Mouse (Mus musculus) embryonic facial prominence, embryonic 13.5 days (tissue): ENCODE measurements around the gene Thy1. TPM values are rescaled to one million over a fixed set of nuclear protein-coding genes. Genes with fewer than 3 reads are reported as not detected.

ENCODE experiments used
- ATAC-seq: fragments of 200-750 bp; cut with Nextera tagmentation; 2 replicates; pipeline ENCODE4 v1.8.0; 2017; ENCODE audit warnings: low read depth; ENCODE audit not compliant: insufficient number of reproducible peaks, insufficient read depth, low FRiP score, low TSS enrichment
- H3K27ac ChIP-seq: fragments of 300-500 bp; sonication (generic); 2 replicates; pipeline ENCODE4 v1.5.1; 2015; ENCODE audit warnings: moderate library complexity, mild to moderate bottlenecking, inconsistent platforms
- H3K27me3 ChIP-seq: fragments of 300-500 bp; sonication (generic); 2 replicates; pipeline ENCODE4 v1.6.1; 2015; ENCODE audit warnings: mild to moderate bottlenecking, inconsistent platforms
- H3K36me3 ChIP-seq: fragments of 300-500 bp; sonication (generic); 2 replicates; pipeline ENCODE4 v1.6.1; 2015; ENCODE audit warnings: mild to moderate bottlenecking, inconsistent platforms
- H3K4me1 ChIP-seq: fragments of 300-500 bp; sonication (generic); 2 replicates; pipeline ENCODE4 v1.6.1; 2015; ENCODE audit warnings: inconsistent platforms
- H3K4me2 ChIP-seq: fragments of 300-500 bp; sonication (generic); 2 replicates; pipeline ENCODE4 v1.6.1; 2015; ENCODE audit warnings: moderate library complexity, mild to moderate bottlenecking, inconsistent platforms
- H3K4me3 ChIP-seq: fragments of 300-500 bp; sonication (generic); 2 replicates; pipeline ENCODE4 v1.5.1; 2015; ENCODE audit warnings: mild to moderate bottlenecking, inconsistent platforms
- H3K9ac ChIP-seq: fragments of 300-500 bp; sonication (generic); 2 replicates; pipeline ENCODE4 v1.6.1; 2015; ENCODE audit warnings: mild to moderate bottlenecking, inconsistent platforms
- H3K9me3 ChIP-seq: fragments of 300-500 bp; sonication (generic); 2 replicates; pipeline ENCODE4 v1.6.1; 2016; ENCODE audit warnings: inconsistent platforms
- WGBS: fragments of 180-500 bp; shearing (Covaris S2); methylation state at CpG from one replicate; pipeline ENCODE4 v1.1.7; 2015; ENCODE audit warnings: mixed read lengths; 5-methylcytosine and 5-hydroxymethylcytosine counted together
- polyA plus RNA-seq: library from polyadenylated mRNA; unstranded; fragments of >200 nt; fragmentation: Nextera tagmentation; extraction: Ambion mirVana; gene quantifications from 2 replicates; pipeline ENCODE4 v1.2.1, GENCODE M21; 2015

Gene Thy1
- polyA plus RNA-seq, 1 experiment from 2014 or later = 4.3 TPM

GRCm38 (mm10) chr9:44048541-44049380, 5.6 kb downstream of the Thy1 start:
- no peak overlapping the region for H3K4me3 ChIP-seq
- H3K36me3 ChIP-seq = no peaks in the 10 kb centered on the region
- H3K27me3 ChIP-seq = peaks cover 32% of the 10 kb centered on the region
- peaks cover 24% of the 10 kb centered on the region for H3K4me1 ChIP-seq
- no peak overlapping the region for H3K4me2 ChIP-seq
- no peak overlapping the region for H3K9ac ChIP-seq
- H3K9me3 ChIP-seq = no peaks in the 10 kb centered on the region
- WGBS = 56% methylated on average over 15 of the region's 15 CpGs
- no peak for ATAC-seq
- no peak overlapping the region; the same call in 1 of the 2 replicates for H3K27ac ChIP-seq

- 85% methylated on average over 8 of the region's 8 CpGs for WGBS
- Histone ChIP-seq H3K9ac (no peak overlapping the region), H3K4me2 (no peak overlapping the region), H3K4me1 (peaks cover 16% of the 10 kb centered on the region), H3K9me3 (no peaks in the 10 kb centered on the region), H3K27me3 (peaks cover 24% of the 10 kb centered on the region), H3K36me3 (no peaks in the 10 kb centered on the region), H3K27ac (no peak overlapping the region), H3K4me3 (no peak overlapping the region)
- no peak for ATAC-seq
Observed at GRCm38 (mm10) chr9:44049381-44050165, 6.4 kb downstream of the Thy1 start.

- no peaks in the 10 kb centered on the region; the same call in 1 of the 2 replicates for H3K9me3 ChIP-seq
- ATAC-seq = no peak
- H3K9ac ChIP-seq = no peak overlapping the region
- no peak overlapping the region for H3K27ac ChIP-seq
- peaks cover 2% of the 10 kb centered on the region; the same call in 1 of the 2 replicates for H3K27me3 ChIP-seq
- H3K4me1 ChIP-seq = peaks cover 10% of the 10 kb centered on the region; the same call in 1 of the 2 replicates
- 51% methylated on average over 3 of the region's 3 CpGs for WGBS
- H3K4me2 ChIP-seq = no peak overlapping the region
- H3K36me3 ChIP-seq = no peaks in the 10 kb centered on the region
- H3K4me3 ChIP-seq = no peak overlapping the region
Observed at GRCm38 (mm10) chr9:44052855-44053254, 9.7 kb downstream of the Thy1 start.

GRCm38 (mm10) chr9:44053936-44054335, 10.8 kb downstream of the Thy1 start:
- Histone ChIP-seq H3K9ac (no peak overlapping the region), H3K4me1 (peaks cover 4% of the 10 kb centered on the region; the same call in 1 of the 2 replicates), H3K27ac (no peak overlapping the region), H3K4me3 (no peak overlapping the region), H3K27me3 (no peaks in the 10 kb centered on the region), H3K4me2 (no peak overlapping the region), H3K36me3 (no peaks in the 10 kb centered on the region), H3K9me3 (no peaks in the 10 kb centered on the region; the same call in 1 of the 2 replicates)
- no peak for ATAC-seq
- WGBS = 74% methylated on average over 1 of the region's 1 CpGs

- no peak overlapping the region for H3K27ac ChIP-seq
- H3K9me3 ChIP-seq = no peaks in the 10 kb centered on the region; the same call in 1 of the 2 replicates
- ATAC-seq = no peak
- no peak overlapping the region for H3K4me2 ChIP-seq
- H3K9ac ChIP-seq = no peak overlapping the region
- no peaks in the 10 kb centered on the region for H3K36me3 ChIP-seq
- no peaks in the 10 kb centered on the region for H3K27me3 ChIP-seq
- 82% methylated on average over 6 of the region's 6 CpGs for WGBS
- H3K4me3 ChIP-seq = no peak overlapping the region
- H3K4me1 ChIP-seq = no peaks in the 10 kb centered on the region
Observed at GRCm38 (mm10) chr9:44058606-44059005, 15.4 kb downstream of the Thy1 start.

- no peaks in the 10 kb centered on the region for H3K36me3 ChIP-seq
- ATAC-seq = no peak
- H3K9ac ChIP-seq = no peak overlapping the region
- H3K27me3 ChIP-seq = no peaks in the 10 kb centered on the region
- peaks cover 16% of the 10 kb centered on the region for H3K4me1 ChIP-seq
- no peaks in the 10 kb centered on the region for H3K9me3 ChIP-seq
- no peak overlapping the region for H3K27ac ChIP-seq
- no peak overlapping the region for H3K4me3 ChIP-seq
- H3K4me2 ChIP-seq = no peak overlapping the region
- WGBS = 38% methylated on average over 1 of the region's 1 CpGs
Observed at GRCm38 (mm10) chr9:44065177-44065576, 22.0 kb downstream of the Thy1 start.

GRCm38 (mm10) chr9:44066785-44067225, 23.6 kb downstream of the Thy1 start, which contains the start of gene Usp2:
Usp2 (plus strand) TSS chr9:44067021.
- WGBS = 1% methylated on average over 38 of the region's 38 CpGs
- peak within 1 kb of the TSS; percentile 55 for H3K4me3 ChIP-seq
- H3K9me3 ChIP-seq = no peaks in the 10 kb centered on the region
- H3K9ac ChIP-seq = peak within 1 kb of the TSS; percentile 74
- H3K4me1 ChIP-seq = peaks cover 31% of the 10 kb centered on the region
- peak; percentile 92 for ATAC-seq
- peak within 1 kb of the TSS; percentile 28; the same call in 1 of the 2 replicates for H3K27ac ChIP-seq
- H3K27me3 ChIP-seq = no peaks in the 10 kb centered on the region
- peak within 1 kb of the TSS; percentile 93 for H3K4me2 ChIP-seq
- H3K36me3 ChIP-seq = no peaks in the 10 kb centered on the region

GRCm38 (mm10) chr9:44067241-44067959, 24.2 kb downstream of the Thy1 start:
- H3K9ac ChIP-seq = peak overlapping the region; percentile 74
- no peaks in the 10 kb centered on the region for H3K27me3 ChIP-seq
- 4% methylated on average over 15 of the region's 15 CpGs for WGBS
- no peaks in the 10 kb centered on the region for H3K36me3 ChIP-seq
- 0 out of 2 replicates have a peak, but pooled peaks have one; percentile 8 for ATAC-seq
- no peaks in the 10 kb centered on the region for H3K9me3 ChIP-seq
- peak overlapping the region; percentile 93 for H3K4me2 ChIP-seq
- peaks cover 36% of the 10 kb centered on the region for H3K4me1 ChIP-seq
- peak overlapping the region; percentile 28; the same call in 1 of the 2 replicates for H3K27ac ChIP-seq
- H3K4me3 ChIP-seq = peak overlapping the region; percentile 55

GRCm38 (mm10) chr9:44067960-44068330, 24.8 kb downstream of the Thy1 start:
- H3K36me3 ChIP-seq = no peaks in the 10 kb centered on the region
- H3K4me1 ChIP-seq = peaks cover 39% of the 10 kb centered on the region
- no peak overlapping the region for H3K9ac ChIP-seq
- no peak overlapping the region for H3K27ac ChIP-seq
- H3K4me2 ChIP-seq = peak overlapping the region; percentile 93
- H3K9me3 ChIP-seq = no peaks in the 10 kb centered on the region
- 71% methylated on average over 6 of the region's 6 CpGs for WGBS
- ATAC-seq = no peak
- H3K4me3 ChIP-seq = 0 out of 2 replicates have a peak overlapping the region, but pooled peaks have one; percentile 55
- no peaks in the 10 kb centered on the region for H3K27me3 ChIP-seq

- Histone ChIP-seq H3K4me1 (peaks cover 39% of the 10 kb centered on the region), H3K27ac (no peak overlapping the region), H3K4me2 (no peak overlapping the region), H3K9ac (no peak overlapping the region), H3K4me3 (no peak overlapping the region), H3K27me3 (no peaks in the 10 kb centered on the region), H3K36me3 (no peaks in the 10 kb centered on the region), H3K9me3 (no peaks in the 10 kb centered on the region)
- ATAC-seq = no peak
- WGBS = 11% methylated on average over 7 of the region's 7 CpGs
Observed at GRCm38 (mm10) chr9:44069252-44069651, 26.1 kb downstream of the Thy1 start.
